Mouse (Mus musculus) megakaryocyte-erythroid progenitor cell, adult 5-6 weeks (primary cell): ENCODE data around the gene Vmn1r199. TPM values are rescaled to one million over a fixed set of nuclear protein-coding genes. Genes with fewer than 3 reads are reported as not detected.
"Not testable (repeated sequence)": the region's sequence is repeated elsewhere in the genome, so short reads cannot be mapped to it uniquely, and the experiment has no call there.

Source experiments
- ATAC-seq: replicated peaks from 2 replicates; pipeline ENCODE4 v1.8.0; 2016; ENCODE audit warnings: mild to moderate bottlenecking, inconsistent platforms; ENCODE audit not compliant: severe bottlenecking, poor library complexity, low FRiP score, low TSS enrichment
- total RNA-seq, 2 experiments: library from RNA; stranded (forward) in 1 of 2; stranded (reverse) in 1 of 2; fragments of 200-1000, 215-1000 nt in 1 of 2; fragments of >200 nt in 1 of 2; fragmentation: Nextera tagmentation in 1 of 2; gene quantifications; 2 replicates each; pipeline ENCODE4 v1.2.3; 2014 to 2017

Gene Vmn1r199
- total RNA-seq (2014; fragmentation: Nextera tagmentation): not detected in 2 replicates
- not detected in 2 replicates for total RNA-seq (2017)

DNA sequence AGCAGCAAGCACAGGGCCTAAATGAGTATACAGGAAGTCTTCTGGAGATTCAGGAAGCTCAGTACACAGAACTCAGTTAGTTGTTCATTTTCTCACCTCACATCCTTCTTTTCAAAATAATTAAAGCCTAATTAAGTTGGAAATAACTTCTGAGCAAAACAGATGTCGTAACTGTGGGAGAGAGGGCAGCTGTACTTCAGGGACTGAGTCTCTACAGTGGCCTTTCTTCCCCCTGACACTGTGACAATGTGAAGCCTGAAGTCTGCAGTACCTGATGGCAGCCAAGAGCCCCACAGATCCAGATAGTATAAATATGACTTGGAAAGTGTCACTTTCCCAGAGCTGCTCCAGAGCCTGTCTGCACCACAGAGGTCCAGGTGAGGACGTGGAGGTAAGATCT, at the start of gene Vmn1r199:
Gene Vmn1r199, plus strand, starts transcription at position 301 of the 400 bp plus-strand sequence.
- no peak for ATAC-seq

DNA sequence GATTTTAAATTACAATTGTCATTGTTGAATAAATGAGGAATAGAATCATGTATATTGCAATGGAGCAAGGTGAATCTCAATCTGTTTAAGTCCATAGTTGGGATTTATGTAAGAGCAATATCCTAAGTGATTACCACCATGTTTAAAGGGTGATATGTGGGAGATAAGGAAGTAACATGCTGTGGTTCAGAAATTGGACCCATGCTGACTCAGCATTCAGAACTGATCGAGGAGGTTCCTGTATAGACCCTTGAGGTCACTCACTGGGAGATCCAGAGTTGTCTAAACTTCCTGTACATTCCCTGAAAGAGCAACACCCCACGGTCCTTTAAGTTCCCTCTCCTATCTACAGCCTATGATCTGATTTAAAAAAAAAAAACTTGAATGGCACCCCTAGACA, 46.3 kb upstream of the Vmn1r199 start:
- ATAC-seq: no peak

DNA sequence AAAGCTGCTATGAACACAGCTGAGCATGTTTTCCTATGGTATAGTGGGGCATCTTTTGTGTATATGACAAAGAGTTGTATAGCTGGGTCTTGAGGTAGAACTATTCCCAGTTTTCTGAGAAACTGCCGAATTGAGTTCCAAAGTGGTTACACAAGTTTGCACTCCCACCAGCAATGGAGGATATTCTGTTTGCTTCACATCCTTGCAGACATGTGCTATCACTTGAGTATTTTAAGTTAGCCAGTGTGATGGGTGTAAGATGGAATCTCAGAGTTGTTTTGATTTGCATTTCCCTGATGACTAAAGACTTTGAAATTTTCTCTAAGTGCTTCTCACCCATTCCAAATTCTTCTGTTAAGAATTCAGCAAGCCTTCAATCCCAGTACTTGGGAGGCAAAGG, 44.1 kb upstream of the Vmn1r199 start:
- no peak for ATAC-seq

DNA sequence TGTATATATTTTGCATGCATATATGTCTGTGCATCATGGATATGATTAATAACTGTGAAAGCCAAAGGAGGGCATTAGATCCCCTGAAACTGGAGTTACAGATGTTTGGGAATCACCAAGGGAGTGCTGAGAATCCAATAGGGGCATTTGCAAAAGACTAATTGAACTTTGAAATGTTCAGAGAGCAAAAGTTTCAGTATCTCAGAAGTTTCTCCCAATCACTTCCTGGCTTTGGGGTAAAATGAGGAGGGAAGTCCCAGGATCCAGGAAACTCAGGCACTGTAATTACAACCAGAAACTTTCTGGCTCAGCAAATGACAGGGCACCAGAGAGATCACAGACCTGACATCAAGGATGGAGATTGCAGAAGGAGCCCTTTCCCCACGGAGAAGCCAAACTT, 29.6 kb upstream of the Vmn1r199 start, which contains the start of gene Vmn1r198:
Gene Vmn1r198, plus strand, starts transcription at position 301 of the 400 bp plus-strand sequence.
- ATAC-seq: no peak

DNA sequence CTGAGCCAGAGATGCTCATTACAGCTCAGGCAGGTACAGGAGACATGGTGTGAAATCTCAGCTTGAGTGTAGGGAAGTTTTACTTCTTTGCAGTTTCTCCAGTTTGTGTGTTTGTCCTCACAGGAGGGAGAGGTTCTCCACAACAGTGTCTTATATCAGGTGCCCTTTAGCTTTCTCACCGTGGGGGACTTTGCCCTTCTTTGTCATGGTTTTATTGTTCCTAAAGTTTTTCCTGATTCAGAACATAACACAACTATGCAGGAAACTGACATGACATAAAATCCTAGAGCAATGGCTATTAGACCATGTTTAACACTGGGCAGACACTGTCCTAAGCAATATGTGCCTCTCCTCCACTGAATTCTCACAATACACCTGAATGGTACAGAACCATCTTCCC, 28.8 kb upstream of the Vmn1r199 start:
- no peak for ATAC-seq

DNA sequence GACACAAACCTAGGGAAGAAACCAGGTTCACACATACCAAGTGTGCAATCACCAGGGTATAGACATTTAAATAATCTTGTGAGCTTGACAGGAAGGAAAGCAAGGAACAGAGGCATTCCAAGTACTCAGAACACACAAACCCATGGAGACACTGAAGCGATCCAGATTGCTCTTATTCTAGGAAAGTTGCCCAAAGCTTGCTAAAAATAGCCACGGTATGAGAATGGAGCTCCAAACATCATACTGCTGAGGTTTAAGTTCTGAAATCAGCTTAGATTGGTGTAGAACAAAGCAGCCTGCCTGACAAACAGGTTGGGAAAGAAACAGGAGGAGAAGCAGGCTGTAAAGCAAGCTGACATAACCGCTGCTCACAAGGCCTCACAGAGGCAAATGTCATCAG, 1.5 kb downstream of the Vmn1r199 start:
- ATAC-seq: not testable (repeated sequence)

DNA sequence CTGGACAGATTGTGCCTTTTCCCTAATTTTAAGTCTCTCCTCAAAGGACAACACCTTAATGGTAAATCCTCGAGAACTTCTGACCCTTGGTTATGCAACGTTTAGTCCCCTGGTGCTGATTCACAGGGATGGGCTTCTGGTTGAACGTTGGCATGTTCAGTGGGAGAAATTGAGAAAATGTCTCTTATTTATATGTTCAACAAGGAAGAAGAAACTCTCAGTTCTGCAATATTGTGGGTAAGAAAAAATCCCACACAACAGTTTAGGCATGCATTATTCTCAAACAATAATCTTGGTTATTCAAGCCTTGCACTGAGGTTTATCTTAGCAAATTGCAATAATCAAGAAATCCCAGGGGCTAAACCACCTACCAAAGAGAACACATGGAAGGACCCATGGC, 3.8 kb downstream of the Vmn1r199 start:
- no peak for ATAC-seq

DNA sequence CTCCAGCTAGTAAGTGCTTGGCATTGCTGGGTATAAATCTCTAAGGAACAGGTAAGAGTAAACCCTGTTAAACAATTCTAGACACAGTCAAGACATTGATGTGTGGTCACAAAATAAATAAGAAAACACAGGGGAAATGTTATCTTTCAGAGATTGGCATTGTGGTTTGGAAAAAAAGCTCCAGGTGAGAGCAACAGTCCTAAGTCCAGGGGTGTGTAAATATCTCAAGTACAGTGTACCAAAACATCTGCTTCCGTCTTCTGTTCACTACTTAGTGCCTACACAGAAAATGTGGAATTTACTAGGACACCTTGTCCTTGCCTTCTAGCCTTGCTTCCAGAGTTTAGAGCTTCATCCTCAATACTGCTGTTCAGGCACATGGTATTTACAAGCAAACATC, 7.4 kb downstream of the Vmn1r199 start:
- no peak for ATAC-seq

DNA sequence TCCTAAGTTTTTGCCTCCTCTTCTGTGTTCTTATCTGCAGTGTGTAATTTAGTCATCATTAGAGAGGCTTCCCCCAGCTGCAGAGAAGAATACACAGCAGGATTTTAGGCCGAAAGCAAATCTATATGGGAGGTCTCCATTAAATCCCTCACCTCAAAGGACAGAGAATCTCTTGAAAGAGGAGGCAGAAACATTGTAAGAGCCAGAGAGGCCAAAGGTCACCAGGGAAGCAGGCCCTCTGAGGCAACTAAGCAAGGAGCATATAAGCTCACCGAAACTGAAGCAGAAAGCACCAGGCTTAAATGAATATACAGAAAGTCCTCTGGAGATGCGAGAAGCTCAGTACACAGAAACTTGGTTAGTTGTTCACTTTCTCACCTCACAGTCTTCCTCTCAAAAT, 10.5 kb downstream of the Vmn1r199 start, which contains the start of gene Vmn1r200:
Gene Vmn1r200, plus strand, starts transcription at position 301 of the 400 bp plus-strand sequence.
- ATAC-seq: no peak

DNA sequence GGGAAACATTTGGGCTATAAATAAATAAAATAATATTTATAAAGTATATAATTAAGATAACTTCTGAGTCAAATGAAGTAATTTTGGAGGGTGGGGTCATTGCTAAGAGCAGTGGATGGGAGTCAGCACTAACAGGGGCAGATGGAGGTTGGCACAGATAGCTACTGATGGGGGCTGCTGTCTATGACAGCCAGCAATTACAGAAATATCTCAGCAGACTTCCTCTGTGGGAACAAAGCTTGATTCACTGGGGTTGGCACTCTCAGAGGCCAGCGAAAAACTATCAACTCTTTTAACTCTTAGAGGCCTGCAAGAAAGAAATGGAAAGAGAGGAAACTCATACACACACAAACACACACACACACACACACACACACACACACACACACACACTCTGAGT, 23.4 kb downstream of the Vmn1r199 start:
- no peak for ATAC-seq

Other genes with a start within 250 kb of the Vmn1r199 start
- gene Vmn1r191, start 195.8 kb upstream of the Vmn1r199 start, total RNA-seq (2014; fragmentation: Nextera tagmentation): not detected in 2 replicates
- not detected in 2 replicates for gene Vmn1r191, start 195.8 kb upstream of the Vmn1r199 start, total RNA-seq (2017)
- gene Vmn1r192, start 188.7 kb upstream of the Vmn1r199 start, total RNA-seq (2014; fragmentation: Nextera tagmentation): not detected in 2 replicates
- gene Vmn1r192, start 188.7 kb upstream of the Vmn1r199 start, total RNA-seq (2017): not detected in 2 replicates
- gene Vmn1r193, start 156.7 kb upstream of the Vmn1r199 start, total RNA-seq (2014; fragmentation: Nextera tagmentation): not detected in 2 replicates
- not detected in 2 replicates for gene Vmn1r193, start 156.7 kb upstream of the Vmn1r199 start, total RNA-seq (2017)
- gene Vmn1r194, start 135.6 kb upstream of the Vmn1r199 start, total RNA-seq (2014; fragmentation: Nextera tagmentation): not detected in 2 replicates
- not detected in 2 replicates for gene Vmn1r194, start 135.6 kb upstream of the Vmn1r199 start, total RNA-seq (2017)
- not detected in 2 replicates for gene Vmn1r195, start 109.3 kb upstream of the Vmn1r199 start, total RNA-seq (2014; fragmentation: Nextera tagmentation)
- not detected in 2 replicates for gene Vmn1r195, start 109.3 kb upstream of the Vmn1r199 start, total RNA-seq (2017)
- gene Vmn1r196, start 89.9 kb upstream of the Vmn1r199 start, total RNA-seq (2014; fragmentation: Nextera tagmentation): not detected in 2 replicates
- gene Vmn1r196, start 89.9 kb upstream of the Vmn1r199 start, total RNA-seq (2017): not detected in 2 replicates
- not detected in 2 replicates for gene Vmn1r197, start 55.2 kb upstream of the Vmn1r199 start, total RNA-seq (2014; fragmentation: Nextera tagmentation)
- gene Vmn1r197, start 55.2 kb upstream of the Vmn1r199 start, total RNA-seq (2017): not detected in 2 replicates
- not detected in 2 replicates for gene Vmn1r198, start 29.5 kb upstream of the Vmn1r199 start, total RNA-seq (2014; fragmentation: Nextera tagmentation)
- not detected in 2 replicates for gene Vmn1r198, start 29.5 kb upstream of the Vmn1r199 start, total RNA-seq (2017)
- not detected in 2 replicates for gene Vmn1r200, start 10.6 kb downstream of the Vmn1r199 start, total RNA-seq (2014; fragmentation: Nextera tagmentation)
- gene Vmn1r200, start 10.6 kb downstream of the Vmn1r199 start, total RNA-seq (2017): not detected in 2 replicates
- gene Vmn1r201, start 92.1 kb downstream of the Vmn1r199 start, total RNA-seq (2014; fragmentation: Nextera tagmentation): not detected in 2 replicates
- not detected in 2 replicates for gene Vmn1r201, start 92.1 kb downstream of the Vmn1r199 start, total RNA-seq (2017)
- gene Vmn1r202, start 125.6 kb downstream of the Vmn1r199 start, total RNA-seq (2014; fragmentation: Nextera tagmentation): 0.07 TPM in 1 of 2 replicates, not detected in the other
- not detected in 2 replicates for gene Vmn1r202, start 125.6 kb downstream of the Vmn1r199 start, total RNA-seq (2017)
- not detected in 2 replicates for gene Vmn1r203, start 138.3 kb downstream of the Vmn1r199 start, total RNA-seq (2014; fragmentation: Nextera tagmentation)
- gene Vmn1r203, start 138.3 kb downstream of the Vmn1r199 start, total RNA-seq (2017): not detected in 2 replicates
- not detected in 2 replicates for gene Vmn1r204, start 173.4 kb downstream of the Vmn1r199 start, total RNA-seq (2014; fragmentation: Nextera tagmentation)
- not detected in 2 replicates for gene Vmn1r204, start 173.4 kb downstream of the Vmn1r199 start, total RNA-seq (2017)
- gene Vmn1r205, start 213.2 kb downstream of the Vmn1r199 start, total RNA-seq (2014; fragmentation: Nextera tagmentation): not detected in 2 replicates
- gene Vmn1r205, start 213.2 kb downstream of the Vmn1r199 start, total RNA-seq (2017): not detected in 2 replicates
- not detected in 2 replicates for gene Vmn1r206, start 244.4 kb downstream of the Vmn1r199 start, total RNA-seq (2014; fragmentation: Nextera tagmentation)
- gene Vmn1r206, start 244.4 kb downstream of the Vmn1r199 start, total RNA-seq (2017): not detected in 2 replicates